Mouse (Mus musculus) CH12.LX (cell line): ENCODE measurements around the gene Irf3. TPM values are rescaled to one million over a fixed set of nuclear protein-coding genes. Genes with fewer than 3 reads are reported as not detected.

ENCODE experiments used
- DNase-seq: peaks from one replicate; pipeline ENCODE4 v3.0.0-alpha.2; 2013; ENCODE audit errors: extremely low read depth
- H3K27ac ChIP-seq: 2 replicates; pipeline ENCODE4 v1.5.1; 2012; ENCODE audit warnings: low read depth, mild to moderate bottlenecking, control low read depth, moderate library complexity; ENCODE audit not compliant: insufficient read depth
- H3K27me3 ChIP-seq: replicated peaks from 2 replicates; pipeline ENCODE3; 2012; ENCODE audit warnings: inconsistent platforms
- H3K36me3 ChIP-seq, 2 experiments: replicated peaks in 1 of 2; 2 replicates each; pipeline versions ENCODE3 to v1.6.1; 2012; ENCODE audit warnings: inconsistent platforms in 1 of 2, low read length in 1 of 2, mild to moderate bottlenecking in 1 of 2, mixed read lengths in 1 of 2, moderate library complexity in 1 of 2; ENCODE audit not compliant: control insufficient read depth in 1 of 2, insufficient read depth in 1 of 2
- H3K4me1 ChIP-seq, 2 experiments: 2 replicates each; pipeline ENCODE4 v1.6.1; 2012; ENCODE audit warnings: inconsistent platforms in 1 of 2, moderate library complexity in 1 of 2; ENCODE audit not compliant: insufficient read depth in 2 of 2, control insufficient read depth in 1 of 2
- H3K4me2 ChIP-seq: 2 replicates; pipeline ENCODE4 v1.6.1; 2012; ENCODE audit warnings: low read depth, mild to moderate bottlenecking, control low read depth; ENCODE audit not compliant: poor library complexity, insufficient read depth, severe bottlenecking
- H3K4me3 ChIP-seq, 3 experiments: fragments of 150-350 bp in 1 of 3; sonication (generic) in 1 of 3; replicated peaks in 1 of 3; 2 replicates each; pipeline versions ENCODE3 to v1.5.1; 2011 to 2012; ENCODE audit warnings: low read depth in 2 of 3, low read length in 2 of 3, mild to moderate bottlenecking in 2 of 3, moderate library complexity in 2 of 3, control low read depth in 1 of 3, improper control_type of control experiment in 1 of 3, inconsistent platforms in 1 of 3, mixed read lengths in 1 of 3; ENCODE audit not compliant: poor library complexity in 1 of 3
- H3K79me2 ChIP-seq: replicated peaks from 2 replicates; pipeline ENCODE4 v1.6.1; 2012; ENCODE audit warnings: mild to moderate bottlenecking, moderate library complexity; ENCODE audit not compliant: control insufficient read depth, poor library complexity, insufficient read depth, severe bottlenecking; ENCODE audit errors: extremely low read depth
- H3K9ac ChIP-seq: 2 replicates; pipeline ENCODE4 v1.6.1; 2012; ENCODE audit warnings: low read depth, mild to moderate bottlenecking, control low read depth, moderate library complexity; ENCODE audit not compliant: insufficient read depth
- H3K9me3 ChIP-seq: replicated peaks from 2 replicates; pipeline ENCODE3; 2012; ENCODE audit warnings: low read length, inconsistent platforms, mixed read lengths
- CHD1 ChIP-seq: IDR thresholded peaks from 2 replicates; pipeline ENCODE4 v1.6.1; 2012; ENCODE audit warnings: low read depth, low read length, improper control_type of control experiment, inconsistent platforms
- CHD2 ChIP-seq: IDR thresholded peaks from 2 replicates; pipeline ENCODE4 v1.6.1; 2011; ENCODE audit warnings: low read length, improper control_type of control experiment
- CTCF ChIP-seq, 2 experiments: IDR thresholded peaks in 1 of 2; conservative IDR thresholded peaks in 1 of 2; 2 replicates each; pipeline ENCODE4 v1.5.1; 2011 to 2012; ENCODE audit warnings: low read depth in 2 of 2, low read length in 2 of 2, improper control_type of control experiment in 1 of 2, inconsistent platforms in 1 of 2, mild to moderate bottlenecking in 1 of 2, moderate library complexity in 1 of 2
- E2F4 ChIP-seq: IDR thresholded peaks from 2 replicates; pipeline ENCODE4 v1.6.1; 2011; ENCODE audit warnings: low read depth, low read length, improper control_type of control experiment; ENCODE audit not compliant: insufficient replicate concordance
- ETS1 ChIP-seq: conservative IDR thresholded peaks from 2 replicates; pipeline ENCODE4 v1.6.1; 2012; ENCODE audit warnings: low read depth, mild to moderate bottlenecking, inconsistent platforms, low read length, improper control_type of control experiment, moderate library complexity
- GABPA ChIP-seq: IDR thresholded peaks from 2 replicates; pipeline ENCODE4 v1.6.1; 2012; ENCODE audit warnings: low read depth, low read length, improper control_type of control experiment, inconsistent platforms; ENCODE audit not compliant: insufficient replicate concordance
- JUND ChIP-seq: conservative IDR thresholded peaks from 2 replicates; pipeline ENCODE4 v1.6.1; 2011; ENCODE audit warnings: low read depth, low read length, improper control_type of control experiment
- KAT2A ChIP-seq: IDR thresholded peaks from 2 replicates; pipeline ENCODE4 v1.6.1; 2012; ENCODE audit warnings: low read length, improper control_type of control experiment, inconsistent platforms; ENCODE audit not compliant: insufficient replicate concordance
- MAZ ChIP-seq: IDR thresholded peaks from 2 replicates; pipeline ENCODE4 v1.6.1; 2012; ENCODE audit warnings: low read depth, mild to moderate bottlenecking, inconsistent platforms, low read length, improper control_type of control experiment, moderate library complexity
- MEF2A ChIP-seq: IDR thresholded peaks from 2 replicates; pipeline ENCODE4 v1.6.1; 2014; ENCODE audit warnings: low read depth, mild to moderate bottlenecking, inconsistent platforms, low read length, improper control_type of control experiment, borderline replicate concordance
- NRF1 ChIP-seq: IDR thresholded peaks from 2 replicates; pipeline ENCODE4 v1.6.1; 2014; ENCODE audit warnings: low read depth, mild to moderate bottlenecking, inconsistent platforms, low read length, improper control_type of control experiment, moderate library complexity
- PAX5 ChIP-seq: IDR thresholded peaks from 2 replicates; pipeline ENCODE4 v1.6.1; 2012; ENCODE audit warnings: low read length, inconsistent platforms, mixed read lengths
- POLR2AphosphoS2 ChIP-seq: IDR thresholded peaks from 2 replicates; pipeline ENCODE4 v1.6.1; 2011; ENCODE audit warnings: low read depth, low read length, improper control_type of control experiment
- RAD21 ChIP-seq: IDR thresholded peaks from 2 replicates; pipeline ENCODE4 v1.6.1; 2011; ENCODE audit warnings: low read depth, mild to moderate bottlenecking, low read length, improper control_type of control experiment, moderate library complexity
- RCOR1 ChIP-seq: conservative IDR thresholded peaks from 2 replicates; pipeline ENCODE4 v1.6.1; 2012; ENCODE audit warnings: low read depth, mild to moderate bottlenecking, inconsistent platforms, low read length, improper control_type of control experiment
- SMC3 ChIP-seq: IDR thresholded peaks from 2 replicates; pipeline ENCODE4 v1.6.1; 2011; ENCODE audit warnings: low read depth, low read length, improper control_type of control experiment
- USF1 ChIP-seq: IDR thresholded peaks from 2 replicates; pipeline ENCODE4 v1.6.1; 2014; ENCODE audit warnings: low read depth, mild to moderate bottlenecking, inconsistent platforms, low read length, improper control_type of control experiment
- ZC3H11A ChIP-seq: IDR thresholded peaks from 2 replicates; pipeline ENCODE4 v1.6.1; 2012; ENCODE audit warnings: low read depth, mild to moderate bottlenecking, inconsistent platforms, low read length, improper control_type of control experiment
- dilution Hi-C: fragments of 300-500 bp; cut with MboI; formaldehyde crosslinking; loops from 2 replicates; pipeline ENCODE4 v1.14.3; 2020; ENCODE audit warnings: low sequenced_read_pairs; ENCODE audit not compliant: extremely low pct_unique_long_range_greater_than_20kb, extremely low pct_ligation_motif_present
- in situ Hi-C: fragments of 300-500 bp; cut with MboI; formaldehyde crosslinking; loops from 3 replicates; pipeline ENCODE4 v1.14.3; 2019; ENCODE audit warnings: low sequenced_read_pairs, low pct_ligation_motif_present, low pct_unique_long_range_greater_than_20kb, mixed read lengths
- polyA plus RNA-seq: library from polyadenylated mRNA; unstranded; fragments of >175 nt; gene quantifications from 2 replicates; pipeline ENCODE4 v1.2.1, GENCODE M21; 2012; ENCODE audit warnings: low read depth; ENCODE audit not compliant: insufficient read length
- total RNA-seq, 2 experiments: library from RNA; depleted of rRNA; stranded (reverse); fragments of 300-350 nt in 1 of 2; fragments of >200 nt in 1 of 2; gene quantifications; 2 replicates each; pipeline ENCODE4 v1.2.3; 2012 to 2014

Gene Irf3
- total and polyA plus RNA-seq, 3 experiments: 33.5 to 79.7 (median 56.5) TPM

DNA sequence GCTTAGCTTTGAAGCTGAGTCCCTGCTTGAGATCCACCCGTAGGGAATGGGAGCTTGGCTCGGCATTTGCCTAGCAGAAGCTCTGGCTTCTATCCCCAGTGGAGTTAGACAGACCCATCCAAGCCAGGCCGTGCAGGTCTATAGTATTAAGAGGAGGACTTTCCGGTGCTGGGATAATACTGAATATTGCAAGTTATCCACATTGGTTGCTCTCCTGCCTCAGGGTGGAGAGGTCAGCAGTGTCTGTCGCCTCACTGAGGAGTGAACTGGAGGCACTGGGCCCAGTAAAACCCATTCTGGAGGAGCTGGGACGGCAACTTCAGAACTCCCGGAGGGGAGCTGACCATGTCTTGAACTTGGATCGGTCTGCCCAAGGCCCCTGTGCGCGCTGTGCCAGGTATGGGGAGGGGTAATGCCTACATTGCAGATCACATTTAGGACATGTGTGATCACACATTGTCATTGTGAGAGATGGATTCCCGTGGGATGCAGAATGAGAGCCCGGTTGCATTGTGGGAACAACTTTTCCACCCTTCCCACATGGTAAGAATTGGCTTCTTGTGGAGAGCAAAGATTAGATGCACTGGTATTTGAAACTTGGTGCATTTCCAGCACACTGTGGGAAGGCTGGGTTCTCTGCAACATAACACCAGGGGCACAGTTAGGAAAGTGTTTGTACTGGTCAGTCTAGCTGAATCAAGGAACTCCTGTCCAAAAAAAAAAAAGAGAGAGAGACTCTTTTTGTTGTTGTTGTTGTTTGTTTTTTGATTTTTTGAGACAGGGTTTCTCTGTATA lies 43.2 kb upstream of the Irf3 start:
- Histone ChIP-seq H3K27me3 (peaks cover 32% of the 10 kb centered on the region), H3K4me2 (no peak overlapping the region), H3K9ac (no peak overlapping the region), H3K9me3 (no peaks in the 10 kb centered on the region), H3K27ac (no peak overlapping the region), H3K4me3 (no peak overlapping the region), H3K4me1 (peaks cover 3 to 16% of the 10 kb centered on the region in 2 experiments; a peak in 3 of 4 replicates), H3K36me3 (peaks cover 0 to 20% of the 10 kb centered on the region in 2 experiments), H3K79me2 (no peaks in the 10 kb centered on the region)
- dilution Hi-C loops: no loop called here
- TF ChIP-seq NRF1 (no peak), GABPA (no peak), JUND (no peak), CHD1 (no peak), ZC3H11A (no peak), MAZ (no peak), E2F4 (no peak), CHD2 (no peak), RCOR1 (no peak), POLR2AphosphoS2 (no peak)
- no peak for DNase-seq
- in situ Hi-C loops: loop anchor here (10.0 kb wide), 2 partner anchors 99 to 209 kb away; partner anchors contain the start of genes Pnkp and Vrk3

- Histone ChIP-seq H3K4me1 (peaks cover 6 to 26% of the 10 kb centered on the region in 2 experiments), H3K36me3 (peaks cover 0 to 30% of the 10 kb centered on the region in 2 experiments), H3K4me2 (no peak overlapping the region), H3K9me3 (no peaks in the 10 kb centered on the region), H3K79me2 (no peaks in the 10 kb centered on the region), H3K27ac (no peak overlapping the region), H3K4me3 (no peak overlapping the region), H3K9ac (no peak overlapping the region), H3K27me3 (peaks cover 19% of the 10 kb centered on the region)
- DNase-seq: no peak
- dilution Hi-C loops (no loop called here), in situ Hi-C loops (loop anchor here (10.0 kb wide), 2 partner anchors 101 to 211 kb away; partner anchors contain the start of genes Pnkp and Vrk3)
- TF ChIP-seq PAX5: no peak
- no peak for TF ChIP-seq MAZ
- peak; percentile 64 for TF ChIP-seq RAD21
- peak; percentile 25 to 73; a peak in 2 of 4 replicates for TF ChIP-seq CTCF (conservative IDR thresholded peaks at IDR 0.05 in 1 of 2, IDR thresholded peaks at IDR 0.05 in 1 of 2; ENCODE audit: low read depth in 2 of 2, low read length in 2 of 2)
- TF ChIP-seq KAT2A: no peak
- no peak for TF ChIP-seq GABPA
- no peak for TF ChIP-seq MEF2A
- peak; percentile 58 for TF ChIP-seq SMC3
- TF ChIP-seq ETS1: no peak
- TF ChIP-seq USF1: no peak
- no peak for TF ChIP-seq JUND
- no peak for TF ChIP-seq POLR2AphosphoS2
These were observed 41.8 kb upstream of the Irf3 start for GRCm38 (mm10) chr7:44955628-44956027.
